Mouse (Mus musculus) retina, postnatal 7 days (tissue): Measurements from ENCODE around the gene Fbxo11.
"Not testable (repeated sequence)": the region's sequence is repeated elsewhere in the genome, so short reads cannot be mapped to it uniquely, and the experiment has no call there.

ENCODE experiments used
- DNase-seq: peaks from one replicate; pipeline ENCODE4 v3.0.0-alpha.2; 2012; ENCODE audit warnings: low read depth, low spot score

Gene Fbxo11

GRCm38 (mm10) chr17:87963081-87964075 is 101.7 kb downstream of the Fbxo11 start:
- no peak for DNase-seq

GRCm38 (mm10) chr17:87959931-87960330 is 105.2 kb downstream of the Fbxo11 start:
- DNase-seq, result not testable (repeated sequence)

- not testable (repeated sequence) for DNase-seq
Observed at GRCm38 (mm10) chr17:87959406-87959805, 105.7 kb downstream of the Fbxo11 start.

- no peak for DNase-seq
Observed at GRCm38 (mm10) chr17:87958283-87958682, 106.8 kb downstream of the Fbxo11 start.

GRCm38 (mm10) chr17:87957096-87957840 is 107.8 kb downstream of the Fbxo11 start:
- no peak for DNase-seq

GRCm38 (mm10) chr17:87954618-87955124 is 110.4 kb downstream of the Fbxo11 start:
- DNase-seq, result not testable (repeated sequence)

- DNase-seq, result peak; percentile 48
Observed at GRCm38 (mm10) chr17:87948965-87949584, 116.0 kb downstream of the Fbxo11 start.
